Comparison of ENCODE assay signal across 8 mouse cellular contexts in the genomic region with DNA sequence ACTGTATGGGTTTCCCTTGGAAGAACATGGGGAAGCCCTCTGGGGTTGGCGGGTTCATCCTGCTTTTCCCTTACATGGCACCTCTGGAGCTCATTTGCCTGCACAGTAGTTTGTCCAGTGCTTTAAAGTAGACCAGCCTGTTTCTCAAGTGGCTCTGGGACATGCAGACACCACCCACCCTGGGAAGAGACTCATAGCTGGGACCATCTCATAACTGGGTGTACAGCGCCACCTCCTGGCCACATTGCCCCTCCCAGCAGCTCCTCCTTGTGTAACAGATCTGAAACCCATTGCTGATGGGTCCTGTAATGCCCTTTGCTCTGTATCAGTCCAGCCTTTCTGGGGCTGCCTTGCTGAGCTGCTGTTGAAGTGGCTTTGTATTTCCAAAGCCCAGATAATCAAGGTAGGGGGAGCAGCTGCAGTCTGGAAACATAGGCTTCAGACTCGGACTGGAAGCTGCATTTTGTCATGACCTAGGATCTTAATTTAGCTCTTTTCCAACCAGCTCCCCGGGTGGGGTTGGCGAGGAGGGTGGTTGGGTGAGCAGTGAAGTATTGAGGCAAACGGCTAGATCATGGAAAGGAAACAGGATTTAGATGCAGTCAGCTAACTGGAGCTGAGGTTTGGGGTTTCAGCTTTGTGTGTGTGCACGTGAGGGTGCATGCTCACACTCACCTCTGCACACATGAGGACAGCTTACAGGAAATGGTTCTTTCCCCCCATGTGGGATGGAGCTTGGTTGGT. TPM values are rescaled to one million over a fixed set of nuclear protein-coding genes. Genes with fewer than 3 reads are reported as not detected.
DNase-seq lines count a peak whose midpoint lies in the region; ATAC-seq lines count a peak whose summit lies in the region.

No protein-coding gene starts in this region.

- intact Hi-C loops in left cerebral cortex, postnatal 10 days (cut with DNase I): loop anchor here (1.0 to 5.0 kb wide), 2 partner anchors 42 to 71 kb away; partner anchors contain the start of gene Tsfm

- DNase-seq in adipocyte (ENCODE audit: low spot score): peak; percentile 82
- DNase-seq in embryo, embryonic 10.5 days (ENCODE audit: low spot score): peak; percentile 92
- DNase-seq in gastrocnemius, postnatal 25 days: peak; percentile 80
- DNase-seq in left cerebral cortex, postnatal 10 days (ENCODE audit: extremely low spot score in 1 of 2, low spot score in 2 of 2): peak; percentile 67 to 90
- DNase-seq in right cerebral cortex, postnatal 14 days: peak; percentile 91
- DNase-seq in urinary bladder, postnatal 36 days (ENCODE audit: low spot score in 2 of 2): peak; percentile 74 to 88

- peak; percentile 81 for ATAC-seq in inflammation-experienced regulatory T-cells, adult 6 months
- peak; percentile 71 for ATAC-seq in megakaryocyte-erythroid progenitor cell, adult 5-6 weeks (replicated peaks; ENCODE audit: low FRiP score, low TSS enrichment, poor library complexity, severe bottlenecking)

RNA-seq across cellular contexts. Expression of gene Avil, which starts 10.0 kb away (rescaled TPM):
- 1 to 10 TPM; 1.5 to 2.3 TPM for total RNA-seq in gastrocnemius, postnatal 25 days (2021)
- under 1 TPM in 2 of 3 experiments, not detected in 1; 0.11 to 0.36 TPM for polyA plus RNA-seq in inflammation-experienced regulatory T-cells, adult 6 months (2017; shearing (Covaris generic))
- total RNA-seq in left cerebral cortex, postnatal 10 days (2021): under 1 TPM; 0.14 to 0.17 TPM
- total RNA-seq in megakaryocyte-erythroid progenitor cell, adult 5-6 weeks (2014; fragmentation: Nextera tagmentation): not detected in 2 replicates
- 0.38 TPM in 1 of 2 replicates, not detected in the other for total RNA-seq in megakaryocyte-erythroid progenitor cell, adult 5-6 weeks (2017)

RNA-seq across cellular contexts. Expression of gene Ctdsp2, which starts 12.0 kb away (rescaled TPM):
- 10 to 100 TPM; 90.6 to 98.7 TPM for total RNA-seq in gastrocnemius, postnatal 25 days (2021)
- 10 to 100 TPM; 26.2 to 47.1 (median 38.5) TPM for polyA plus RNA-seq in inflammation-experienced regulatory T-cells, adult 6 months (2017; shearing (Covaris generic))
- total RNA-seq in left cerebral cortex, postnatal 10 days (2021): 10 to 100 TPM; 54.2 to 62.9 TPM
- total RNA-seq in megakaryocyte-erythroid progenitor cell, adult 5-6 weeks (2014; fragmentation: Nextera tagmentation): 54.7 and 56.7 TPM in 2 replicates
- total RNA-seq in megakaryocyte-erythroid progenitor cell, adult 5-6 weeks (2017): 18.3 and 24.7 TPM in 2 replicates

RNA-seq across cellular contexts. Expression of gene Tsfm, which starts 40.2 kb away (rescaled TPM):
- 10 to 100 TPM; 20.9 TPM for total RNA-seq in gastrocnemius, postnatal 25 days (2021)
- 10 to 100 TPM; 40.0 to 50.0 (median 48.3) TPM for polyA plus RNA-seq in inflammation-experienced regulatory T-cells, adult 6 months (2017; shearing (Covaris generic))
- total RNA-seq in left cerebral cortex, postnatal 10 days (2021): 10 to 100 TPM; 28.6 to 31.0 TPM
- total RNA-seq in megakaryocyte-erythroid progenitor cell, adult 5-6 weeks (2014; fragmentation: Nextera tagmentation): 41.6 and 61.2 TPM in 2 replicates
- total RNA-seq in megakaryocyte-erythroid progenitor cell, adult 5-6 weeks (2017): 55.5 and 63.3 TPM in 2 replicates

RNA-seq across cellular contexts. Expression of gene Mettl1, which starts 50.7 kb away (rescaled TPM):
- total RNA-seq in gastrocnemius, postnatal 25 days (2021): 1 to 10 TPM; 7.9 to 9.5 TPM
- 10 to 100 TPM; 10.8 to 37.6 (median 28.4) TPM for polyA plus RNA-seq in inflammation-experienced regulatory T-cells, adult 6 months (2017; shearing (Covaris generic))
- total RNA-seq in left cerebral cortex, postnatal 10 days (2021): 10 to 100 TPM; 10.7 to 12.4 TPM
- 54.1 and 55.2 TPM in 2 replicates for total RNA-seq in megakaryocyte-erythroid progenitor cell, adult 5-6 weeks (2014; fragmentation: Nextera tagmentation)
- total RNA-seq in megakaryocyte-erythroid progenitor cell, adult 5-6 weeks (2017): 24.6 and 25.3 TPM in 2 replicates

RNA-seq across cellular contexts. Expression of gene Eef1akmt3, which starts 50.8 kb away (rescaled TPM):
- under 1 TPM; 0.15 to 0.24 TPM for total RNA-seq in gastrocnemius, postnatal 25 days (2021)
- under 1 TPM in 1 of 3 experiments, not detected in 2; 0.46 TPM for polyA plus RNA-seq in inflammation-experienced regulatory T-cells, adult 6 months (2017; shearing (Covaris generic))
- under 1 TPM; 0.28 to 0.49 TPM for total RNA-seq in left cerebral cortex, postnatal 10 days (2021)
- total RNA-seq in megakaryocyte-erythroid progenitor cell, adult 5-6 weeks (2014; fragmentation: Nextera tagmentation): not detected in 2 replicates
- total RNA-seq in megakaryocyte-erythroid progenitor cell, adult 5-6 weeks (2017): 0.38 TPM in 1 of 2 replicates, not detected in the other

Comparison
In these comparisons a context has a peak if more than half of its experiments do, and no peak if none do; other contexts are left out.
1. Peak in every context shown above with its lines: DNase-seq and ATAC-seq.